Mouse (Mus musculus) neural tube, embryonic 11.5 days (tissue): Measurements from ENCODE around the gene Med18. TPM values are rescaled to one million over a fixed set of nuclear protein-coding genes. Genes with fewer than 3 reads are reported as not detected.
"Not testable (repeated sequence)": the region's sequence is repeated elsewhere in the genome, so short reads cannot be mapped to it uniquely, and the experiment has no call there.

ENCODE experiments used
- ATAC-seq: fragments of 200-750 bp; cut with Nextera tagmentation; 2 replicates; pipeline ENCODE4 v1.8.0; 2017; ENCODE audit warnings: moderate number of reproducible peaks, mild to moderate bottlenecking, moderate TSS enrichment, moderate library complexity; ENCODE audit not compliant: insufficient read depth, low FRiP score, low TSS enrichment
- DNase-seq: peaks from one replicate; pipeline ENCODE4 v3.0.0-alpha.2; 2015; ENCODE audit warnings: low spot score
- H3K27ac ChIP-seq: fragments of 300-500 bp; sonication (generic); 2 replicates; pipeline ENCODE4 v1.5.1; 2014; ENCODE audit warnings: low read depth, mild to moderate bottlenecking, low read length
- H3K27me3 ChIP-seq: fragments of 300-500 bp; sonication (generic); 2 replicates; pipeline ENCODE4 v1.6.1; 2014; ENCODE audit warnings: mild to moderate bottlenecking, low read length, mixed read lengths; ENCODE audit not compliant: control insufficient read depth, insufficient read depth
- H3K36me3 ChIP-seq: fragments of 300-500 bp; sonication (generic); 2 replicates; pipeline ENCODE4 v1.6.1; 2014; ENCODE audit warnings: mild to moderate bottlenecking, low read length, moderate library complexity, mixed read lengths; ENCODE audit not compliant: control insufficient read depth, insufficient read depth
- H3K4me1 ChIP-seq: fragments of 300-500 bp; sonication (generic); 2 replicates; pipeline ENCODE4 v1.6.1; 2014; ENCODE audit warnings: low read length, mixed read lengths; ENCODE audit not compliant: control insufficient read depth, insufficient read depth
- H3K4me2 ChIP-seq: fragments of 300-500 bp; sonication (generic); 2 replicates; pipeline ENCODE4 v1.6.1; 2014; ENCODE audit warnings: low read depth, mild to moderate bottlenecking, moderate library complexity
- H3K4me3 ChIP-seq: fragments of 300-500 bp; sonication (generic); 2 replicates; pipeline ENCODE4 v1.5.1; 2014; ENCODE audit warnings: low read depth, low read length
- H3K9ac ChIP-seq: fragments of 300-500 bp; sonication (generic); 2 replicates; pipeline ENCODE4 v1.6.1; 2014; ENCODE audit warnings: mild to moderate bottlenecking, low read length
- H3K9me3 ChIP-seq: fragments of 300-500 bp; sonication (generic); 2 replicates; pipeline ENCODE4 v1.6.1; 2016; ENCODE audit warnings: low read length; ENCODE audit not compliant: control insufficient read depth
- WGBS: fragments of 180-500 bp; shearing (Covaris S2); extraction: QIAGEN DNeasy Blood & Tissue Kit; methylation state at CpG from one replicate; pipeline ENCODE4 v1.1.7; 2014; 5-methylcytosine and 5-hydroxymethylcytosine counted together
- polyA plus RNA-seq: library from polyadenylated mRNA; unstranded; fragments of >200 nt; fragmentation: Nextera tagmentation; extraction: Ambion mirVana; gene quantifications from 2 replicates; pipeline ENCODE4 v1.2.1, GENCODE M21; 2014

Gene Med18
- polyA plus RNA-seq, 1 experiment from 2014 or later = 15.7 TPM

DNA sequence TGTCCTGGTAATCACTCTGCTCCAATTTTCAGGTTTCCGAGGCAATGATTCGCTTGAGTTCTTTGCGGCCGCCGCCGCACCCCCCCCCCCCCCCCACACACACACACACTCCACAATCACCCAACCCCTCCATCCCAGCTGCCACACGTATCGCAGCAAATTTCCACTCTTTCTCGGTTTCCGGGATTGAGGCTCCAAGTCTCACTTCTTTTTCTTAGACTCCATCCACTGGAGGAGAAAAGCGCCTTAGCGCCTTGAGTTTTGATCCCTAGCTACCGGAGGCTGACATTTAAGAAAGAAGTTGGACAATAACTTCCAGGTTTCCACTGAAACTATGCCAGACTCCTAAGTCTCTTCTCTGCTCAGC is 42.2 kb downstream of the Med18 start:
- no peaks in the 10 kb centered on the region for H3K27me3 ChIP-seq
- H3K27ac ChIP-seq = peak overlapping the region; percentile 97
- ATAC-seq (no peak), DNase-seq (no peak)
- no peaks in the 10 kb centered on the region for H3K36me3 ChIP-seq
- WGBS = 0% methylated on average over 13 of the region's 13 CpGs
- peak overlapping the region; percentile 90 for H3K9ac ChIP-seq
- H3K4me2 ChIP-seq = peak overlapping the region; percentile 50
- H3K4me3 ChIP-seq = peak overlapping the region; percentile 88
- H3K4me1 ChIP-seq = peaks cover 5% of the 10 kb centered on the region; the same call in 1 of the 2 replicates
- no peaks in the 10 kb centered on the region for H3K9me3 ChIP-seq

DNA sequence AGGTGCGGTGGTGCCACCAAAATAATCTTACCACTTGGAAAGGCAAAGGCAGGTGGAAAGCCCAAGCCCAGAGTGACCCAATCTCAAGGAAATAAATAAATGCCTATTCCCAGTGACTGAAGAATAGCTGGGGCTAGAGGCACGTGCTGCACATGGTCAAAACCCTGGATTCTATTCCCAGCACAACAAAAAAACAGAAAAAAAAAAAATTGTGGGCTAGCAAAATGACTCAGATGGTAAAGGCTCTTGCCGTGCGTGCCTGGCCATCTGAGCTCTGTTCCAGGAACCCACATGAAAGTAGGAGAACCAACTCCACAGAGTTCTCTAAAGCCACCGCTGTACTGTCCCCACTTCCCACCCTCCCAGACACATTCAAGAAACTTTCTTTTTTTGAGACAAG is 43.2 kb downstream of the Med18 start:
- no peaks in the 10 kb centered on the region for H3K36me3 ChIP-seq
- no peak for ATAC-seq
- no peak overlapping the region; the same call in 1 of the 2 replicates for H3K9ac ChIP-seq
- peak overlapping the region; percentile 88 for H3K4me3 ChIP-seq
- H3K27ac ChIP-seq = no peak overlapping the region
- H3K4me1 ChIP-seq = peaks cover 5% of the 10 kb centered on the region; the same call in 1 of the 2 replicates
- no peaks in the 10 kb centered on the region for H3K9me3 ChIP-seq
- H3K4me2 ChIP-seq = peak overlapping the region; percentile 50
- WGBS = 87% methylated on average over 5 of the region's 5 CpGs
- DNase-seq = no peak
- H3K27me3 ChIP-seq = no peaks in the 10 kb centered on the region

DNA sequence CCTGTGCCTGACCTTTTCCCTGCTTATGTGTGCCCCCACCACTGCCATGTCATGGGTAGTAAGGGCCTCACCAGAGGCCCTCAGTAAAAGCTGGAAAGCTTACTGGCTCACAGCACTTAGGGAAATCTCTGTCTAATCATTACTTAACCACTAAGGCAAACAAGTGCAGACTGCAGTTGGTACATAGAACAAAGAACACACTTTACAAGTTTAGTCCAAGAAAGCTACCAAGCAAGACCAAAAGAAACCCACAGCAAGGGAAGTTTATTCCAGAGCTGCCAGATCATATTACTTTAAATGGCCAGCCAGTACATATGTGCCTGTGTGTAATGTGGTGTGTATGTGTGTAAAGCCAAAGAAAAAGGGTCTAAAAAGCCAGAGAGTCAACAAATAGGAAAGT is 47.8 kb downstream of the Med18 start:
- H3K4me3 ChIP-seq = no peak overlapping the region
- no peaks in the 10 kb centered on the region for H3K36me3 ChIP-seq
- H3K27ac ChIP-seq = no peak overlapping the region
- H3K4me1 ChIP-seq = peaks cover 4% of the 10 kb centered on the region; the same call in 1 of the 2 replicates
- H3K27me3 ChIP-seq = no peaks in the 10 kb centered on the region
- H3K4me2 ChIP-seq = no peak overlapping the region
- DNase-seq = no peak
- ATAC-seq = no peak
- H3K9me3 ChIP-seq = no peaks in the 10 kb centered on the region
- H3K9ac ChIP-seq = no peak overlapping the region

DNA sequence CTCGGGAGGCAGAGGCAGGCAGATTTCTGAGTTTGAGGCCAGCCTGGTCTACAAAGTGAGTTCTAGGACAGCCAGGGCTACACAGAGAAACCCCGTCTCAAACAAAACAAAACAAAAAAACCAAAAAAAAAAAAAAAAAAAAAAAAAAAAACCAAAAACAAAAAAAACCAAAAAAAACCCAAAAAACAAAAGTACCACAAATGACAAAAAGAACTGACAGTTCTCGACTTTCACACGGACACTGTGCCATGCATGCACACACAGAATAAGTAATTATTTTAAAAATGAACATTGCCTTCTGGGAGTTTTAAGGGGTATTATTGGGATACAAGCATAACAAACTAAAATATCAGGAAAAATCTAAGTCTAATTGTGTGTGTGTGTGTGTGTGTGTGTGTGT is 50.5 kb downstream of the Med18 start:
- 94% methylated on average over 4 of the region's 4 CpGs for WGBS
- not testable (repeated sequence) for H3K4me1 ChIP-seq, DNase-seq, H3K4me2 ChIP-seq, H3K27me3 ChIP-seq, H3K36me3 ChIP-seq, H3K9ac ChIP-seq, H3K9me3 ChIP-seq, H3K4me3 ChIP-seq, ATAC-seq, H3K27ac ChIP-seq

DNA sequence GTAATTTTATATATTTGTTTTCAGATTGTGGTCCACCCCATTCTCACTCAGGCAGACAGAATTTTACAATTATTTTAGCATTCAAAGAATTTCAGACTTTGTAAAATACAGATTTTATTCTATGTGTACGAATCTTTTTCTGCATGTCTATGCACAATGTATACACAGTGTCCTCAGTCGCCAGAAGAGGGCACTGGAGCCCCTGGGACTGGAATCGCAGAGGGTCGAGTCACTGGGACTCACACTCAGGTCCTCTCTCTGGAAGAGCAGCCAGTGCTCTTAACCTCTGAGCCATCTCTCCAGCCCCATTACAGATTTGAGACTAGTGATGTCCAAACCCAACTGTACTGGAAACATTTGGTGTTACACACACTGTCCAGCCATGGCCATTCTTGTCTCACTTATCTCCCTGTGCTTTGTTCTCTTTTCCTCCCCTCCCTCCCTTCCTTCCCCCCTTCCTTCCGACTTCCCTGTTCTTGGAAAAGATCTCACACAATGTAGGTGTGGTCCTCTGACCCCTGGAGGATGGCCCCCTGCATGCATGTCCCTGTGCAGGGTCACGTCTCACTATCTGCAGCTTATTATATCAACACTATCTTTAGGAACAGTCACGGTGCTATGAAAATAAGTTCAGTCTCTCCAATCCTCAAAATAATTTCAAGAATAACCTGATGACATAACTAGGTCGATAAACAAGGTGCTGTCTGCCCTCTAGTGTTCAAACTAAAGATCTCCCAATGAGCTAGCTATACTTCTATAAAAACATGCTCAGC is 52.2 kb downstream of the Med18 start:
- no peak overlapping the region for H3K4me2 ChIP-seq
- DNase-seq (no peak), ATAC-seq (no peak)
- no peaks in the 10 kb centered on the region for H3K9me3 ChIP-seq
- H3K36me3 ChIP-seq = no peaks in the 10 kb centered on the region
- H3K4me1 ChIP-seq = no peaks in the 10 kb centered on the region
- WGBS = 63% methylated on average over 8 of the region's 8 CpGs
- H3K9ac ChIP-seq = no peak overlapping the region
- no peak overlapping the region for H3K4me3 ChIP-seq
- no peak overlapping the region for H3K27ac ChIP-seq
- no peaks in the 10 kb centered on the region for H3K27me3 ChIP-seq

DNA sequence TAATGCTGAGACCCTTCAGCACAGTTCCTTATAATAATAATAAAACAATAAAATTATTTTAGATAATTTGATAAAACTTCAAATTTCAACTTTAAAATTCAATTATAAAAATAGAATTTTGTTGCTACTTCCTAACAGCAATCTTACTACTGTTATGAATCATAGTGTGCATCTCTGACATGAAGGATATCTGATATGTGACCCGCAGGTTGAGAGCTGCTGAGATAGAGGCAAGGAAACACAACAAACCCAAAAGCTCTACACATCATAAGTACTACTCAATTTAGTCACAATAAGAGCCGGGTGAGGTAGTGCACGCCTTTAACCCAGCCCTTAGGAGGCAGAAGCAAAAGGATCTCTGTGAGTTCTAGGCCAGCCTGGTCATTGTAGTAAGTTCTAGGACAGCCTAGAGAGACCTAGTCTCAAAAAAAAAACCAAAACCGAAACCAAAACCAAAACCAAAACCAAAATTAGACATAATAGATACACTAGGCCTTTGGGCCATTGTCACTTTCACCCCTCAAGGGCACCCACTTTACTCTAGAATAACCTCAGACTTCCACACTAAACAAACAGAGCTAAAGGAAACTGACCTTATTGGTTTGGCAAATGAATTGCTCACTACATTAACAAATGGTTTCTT is 54.0 kb downstream of the Med18 start:
- 92% methylated on average over 4 of the region's 4 CpGs for WGBS
- H3K9ac ChIP-seq = no peak overlapping the region
- no peaks in the 10 kb centered on the region for H3K36me3 ChIP-seq
- no peaks in the 10 kb centered on the region for H3K27me3 ChIP-seq
- H3K27ac ChIP-seq = no peak overlapping the region
- no peak for DNase-seq
- ATAC-seq = no peak
- no peak overlapping the region for H3K4me3 ChIP-seq
- no peaks in the 10 kb centered on the region for H3K9me3 ChIP-seq
- H3K4me1 ChIP-seq = no peaks in the 10 kb centered on the region
- no peak overlapping the region for H3K4me2 ChIP-seq

Other genes starting within 250 kb of the Med18 start
- gene Gmeb1, start 202.3 kb downstream of the Med18 start, polyA plus RNA-seq = 36.9 and 41.6 TPM in 2 replicates
- 59.7 and 59.8 TPM in 2 replicates for gene Taf12, start 189.5 kb downstream of the Med18 start, polyA plus RNA-seq
- gene Rab42, start 160.5 kb downstream of the Med18 start, polyA plus RNA-seq = 0.74 and 0.78 TPM in 2 replicates
- gene Trnau1ap, start 134.4 kb downstream of the Med18 start, polyA plus RNA-seq = 79.3 and 82.9 TPM in 2 replicates
- 68.2 and 70.8 TPM in 2 replicates for gene Rcc1, start 110.3 kb downstream of the Med18 start, polyA plus RNA-seq
- 24.7 and 26.9 TPM in 2 replicates for gene Phactr4, start 41.4 kb downstream of the Med18 start, polyA plus RNA-seq
- gene Sesn2, start 46.6 kb upstream of the Med18 start, polyA plus RNA-seq = 6.1 and 7.0 TPM in 2 replicates
- 1,030 and 1,051 TPM in 2 replicates for gene Atpif1, start 69.7 kb upstream of the Med18 start, polyA plus RNA-seq
- gene Dnajc8, start 71.6 kb upstream of the Med18 start, polyA plus RNA-seq = 211 and 219 TPM in 2 replicates
- 0.12 and 0.21 TPM in 2 replicates for gene Ptafr, start 100.1 kb upstream of the Med18 start, polyA plus RNA-seq
- gene Eya3, start 175.1 kb upstream of the Med18 start, polyA plus RNA-seq = 28.4 TPM in 2 replicates